In the genomic region with DNA sequence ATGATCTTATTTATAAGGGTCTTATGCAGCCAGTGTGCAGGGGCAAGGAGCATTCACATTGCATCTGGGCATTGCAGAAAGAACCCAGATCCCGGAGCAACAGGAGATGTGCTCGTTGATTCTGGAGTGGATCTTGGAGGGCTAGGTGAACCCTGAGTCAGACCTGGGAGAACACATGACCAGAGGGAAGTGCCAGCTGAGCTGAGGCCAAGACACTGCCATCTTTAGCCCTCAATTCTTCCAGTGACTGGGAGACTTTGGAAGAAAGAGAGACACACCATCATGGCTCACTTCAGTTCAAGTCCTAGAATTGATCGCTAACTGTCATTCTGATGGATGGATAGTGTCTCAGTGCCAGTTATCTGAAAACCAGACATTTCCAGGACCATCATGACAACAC, we compare ENCODE assay signal across 18 mouse cellular contexts. TPM values are rescaled to one million over a fixed set of nuclear protein-coding genes. Genes with fewer than 3 reads are reported as not detected.
"Had no signal": no experiment of that assay in that cellular context is flagged by ENCODE, and none has a peak within 500 bp of the region (broad histone marks: within the 10 kb centered on the region; RNA-seq: fewer than 3 reads in every experiment).

No protein-coding gene starts in this region.

- ATAC-seq: lung, postnatal 0 days; midbrain, embryonic 15.5 days had no signal

- H3K27me3 ChIP-seq: lung, embryonic 15.5 days; megakaryocyte, embryonic 14.5 days; midbrain, embryonic 13.5 days; midbrain, embryonic 15.5 days; neural tube, embryonic 12.5 days; stomach, embryonic 15.5 days had no signal

- H3K9ac ChIP-seq: lung, embryonic 15.5 days; midbrain, embryonic 13.5 days; midbrain, embryonic 15.5 days; neural tube, embryonic 12.5 days; stomach, embryonic 15.5 days had no signal

- H3K27ac ChIP-seq: lung, embryonic 15.5 days; macrophage; midbrain, embryonic 13.5 days; midbrain, embryonic 15.5 days; neural tube, embryonic 12.5 days; stomach, embryonic 15.5 days; stomach, postnatal 0 days had no signal

- H3K4me1 ChIP-seq: lung, embryonic 15.5 days; megakaryocyte, embryonic 14.5 days; midbrain, embryonic 13.5 days; midbrain, embryonic 15.5 days; neural tube, embryonic 12.5 days; stomach, embryonic 15.5 days had no signal

- H3K36me3 ChIP-seq: lung, embryonic 15.5 days; midbrain, embryonic 13.5 days; midbrain, embryonic 15.5 days; neural tube, embryonic 12.5 days; stomach, embryonic 15.5 days had no signal

- H3K4me3 ChIP-seq: lung, embryonic 15.5 days; megakaryocyte, embryonic 14.5 days; midbrain, embryonic 13.5 days; midbrain, embryonic 15.5 days; neural tube, embryonic 12.5 days; stomach, embryonic 15.5 days had no signal

- H3K4me2 ChIP-seq: lung, embryonic 15.5 days; midbrain, embryonic 11.5 days; midbrain, embryonic 13.5 days; midbrain, embryonic 15.5 days; neural tube, embryonic 12.5 days; stomach, embryonic 15.5 days had no signal

- DNase-seq: lung, adult 2 months; lung, postnatal 14 days; thymus, adult 2 months; thymus, postnatal 25 days had no signal

- H3K9me3 ChIP-seq: lung, embryonic 15.5 days; megakaryocyte, embryonic 14.5 days; midbrain, embryonic 13.5 days; midbrain, embryonic 15.5 days; neural tube, embryonic 12.5 days; stomach, embryonic 15.5 days had no signal

RNA-seq across cellular contexts. Expression of gene Ttc29, which starts 41.9 kb away (rescaled TPM):
- total RNA-seq: megakaryocyte progenitor cell, adult 5-6 weeks; neutrophil, adult 5-6 weeks had no signal
- polyA plus RNA-seq: macrophage; neural tube, embryonic 12.5 days; spleen, adult 2 months; stomach, postnatal 0 days; thymus, adult 2 months; urinary bladder, adult 2 months had no signal
